Mouse (Mus musculus): Measurements from ENCODE around the gene Gpc5.

The Gpc5 gene

GRCm38 (mm10) chr14:115365320-115365935 is 273.4 kb downstream of the Gpc5 start:
- no peak for DNase-seq (ENCODE audit: low spot score)

- DNase-seq (ENCODE audit: low spot score): no peak
Observed at GRCm38 (mm10) chr14:115369611-115370167, 277.7 kb downstream of the Gpc5 start.

GRCm38 (mm10) chr14:115371131-115371530 is 279.1 kb downstream of the Gpc5 start:
- no peak for DNase-seq (ENCODE audit: low spot score)

- DNase-seq (ENCODE audit: low spot score): no peak
Observed at GRCm38 (mm10) chr14:115391831-115392230, 299.8 kb downstream of the Gpc5 start.

GRCm38 (mm10) chr14:115392894-115393524 is 301.0 kb downstream of the Gpc5 start:
- DNase-seq (ENCODE audit: low spot score): no peak

GRCm38 (mm10) chr14:115406596-115406995 is 314.6 kb downstream of the Gpc5 start:
- DNase-seq (ENCODE audit: low spot score): no peak

- DNase-seq (ENCODE audit: low spot score): no peak
Observed at GRCm38 (mm10) chr14:115407309-115407930, 315.4 kb downstream of the Gpc5 start.

- DNase-seq (ENCODE audit: low spot score): no peak
Observed at GRCm38 (mm10) chr14:115410881-115411280, 318.9 kb downstream of the Gpc5 start.

- DNase-seq (ENCODE audit: low spot score): no peak
Observed at GRCm38 (mm10) chr14:115411513-115412174, 319.6 kb downstream of the Gpc5 start.

GRCm38 (mm10) chr14:115412821-115413220 is 320.8 kb downstream of the Gpc5 start:
- DNase-seq (ENCODE audit: low spot score): no peak

GRCm38 (mm10) chr14:115413429-115413828 is 321.4 kb downstream of the Gpc5 start:
- no peak for DNase-seq (ENCODE audit: low spot score)

GRCm38 (mm10) chr14:115414545-115414944 is 322.5 kb downstream of the Gpc5 start:
- DNase-seq (ENCODE audit: low spot score): no peak

GRCm38 (mm10) chr14:115431967-115432366 is 340.0 kb downstream of the Gpc5 start:
- DNase-seq (ENCODE audit: low spot score): no peak

GRCm38 (mm10) chr14:115432368-115432767 is 340.4 kb downstream of the Gpc5 start:
- DNase-seq (ENCODE audit: low spot score): no peak

- DNase-seq (ENCODE audit: low spot score): no peak
Observed at GRCm38 (mm10) chr14:115436617-115437016, 344.6 kb downstream of the Gpc5 start.

- DNase-seq (ENCODE audit: low spot score): no peak
Observed at GRCm38 (mm10) chr14:115444789-115445770, 353.1 kb downstream of the Gpc5 start.

- DNase-seq (ENCODE audit: low spot score): no peak
Observed at GRCm38 (mm10) chr14:115450938-115451337, 358.9 kb downstream of the Gpc5 start.

GRCm38 (mm10) chr14:115467960-115468359 is 375.9 kb downstream of the Gpc5 start:
- DNase-seq (ENCODE audit: low spot score): no peak

- DNase-seq (ENCODE audit: low spot score): no peak
Observed at GRCm38 (mm10) chr14:115475234-115475633, 383.2 kb downstream of the Gpc5 start.

- no peak for DNase-seq (ENCODE audit: low spot score)
Observed at GRCm38 (mm10) chr14:115477360-115477759, 385.3 kb downstream of the Gpc5 start.

- DNase-seq (ENCODE audit: low spot score): no peak
Observed at GRCm38 (mm10) chr14:115485090-115485489, 393.1 kb downstream of the Gpc5 start.
